Mouse (Mus musculus): Measurements from ENCODE around the gene Mpeg1.

Gene Mpeg1

DNA sequence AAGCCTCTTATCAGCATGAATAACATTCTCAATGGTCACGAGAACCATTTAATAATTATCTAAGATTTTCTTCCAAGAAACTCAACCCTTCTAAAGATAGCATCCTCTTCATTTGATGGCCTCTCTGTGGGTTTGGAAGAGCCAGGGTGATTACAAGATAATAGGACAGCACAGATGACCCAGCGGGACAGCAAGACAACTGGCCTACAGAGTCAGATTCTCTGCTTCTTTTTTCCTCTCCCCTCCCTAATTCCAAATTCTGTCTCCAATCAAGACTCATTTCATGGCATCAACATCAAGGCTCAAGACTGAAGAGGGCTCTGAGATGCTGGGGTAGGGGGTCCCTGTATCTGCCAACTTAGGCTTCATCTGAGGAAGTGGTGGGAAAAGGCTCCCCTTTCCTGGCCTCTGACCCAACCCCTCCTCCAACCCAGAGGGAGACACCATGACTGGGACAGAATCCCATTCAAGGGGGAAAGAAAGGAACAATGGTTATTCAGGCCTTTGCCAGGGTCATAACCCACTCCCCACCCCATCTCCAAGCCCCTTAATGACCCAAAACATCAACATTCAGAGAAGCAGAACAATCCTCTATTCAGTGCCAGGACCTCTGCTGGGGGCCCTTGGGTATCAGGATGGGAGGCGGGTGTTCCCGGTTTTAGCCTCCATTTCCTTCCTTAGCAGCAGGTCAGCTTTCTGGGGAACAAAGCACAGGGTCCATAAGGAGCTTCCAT is 33.0 kb downstream of the Mpeg1 start:
- DNase-seq (ENCODE audit: low spot score), result no peak

GRCm38 (mm10) chr19:12494187-12494458 is 33.5 kb downstream of the Mpeg1 start:
- DNase-seq (ENCODE audit: low spot score), result no peak

- DNase-seq (ENCODE audit: low spot score), result no peak
Measured at GRCm38 (mm10) chr19:12494972-12495535, 34.5 kb downstream of the Mpeg1 start.

- no peak for DNase-seq (ENCODE audit: low spot score)
Measured at GRCm38 (mm10) chr19:12496241-12496640, 35.7 kb downstream of the Mpeg1 start.

- no peak for DNase-seq (ENCODE audit: low spot score)
Measured at GRCm38 (mm10) chr19:12497909-12498308, 37.3 kb downstream of the Mpeg1 start.

DNA sequence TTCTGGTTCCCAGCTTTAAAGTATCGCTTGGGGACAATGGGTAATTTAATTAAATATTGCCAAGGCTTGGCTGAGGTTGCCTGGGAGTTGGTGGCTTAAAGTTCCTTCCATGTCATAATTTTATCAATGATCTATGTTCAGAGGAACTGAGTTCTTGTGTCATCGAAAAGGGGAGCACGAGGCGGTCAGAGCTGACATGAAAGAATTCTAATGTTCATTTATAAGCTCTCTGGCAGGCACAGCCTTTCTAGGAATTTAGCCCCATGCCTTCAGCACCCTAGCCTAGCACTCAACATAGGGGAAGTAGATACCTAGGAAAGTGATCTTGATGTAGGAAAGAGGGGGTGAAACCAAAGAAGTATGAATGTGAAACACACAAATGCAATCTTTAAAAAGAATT is 37.7 kb downstream of the Mpeg1 start:
- DNase-seq (ENCODE audit: low spot score), result no peak

- DNase-seq (ENCODE audit: low spot score), result no peak
Measured at GRCm38 (mm10) chr19:12498941-12499340, 38.4 kb downstream of the Mpeg1 start.

DNA sequence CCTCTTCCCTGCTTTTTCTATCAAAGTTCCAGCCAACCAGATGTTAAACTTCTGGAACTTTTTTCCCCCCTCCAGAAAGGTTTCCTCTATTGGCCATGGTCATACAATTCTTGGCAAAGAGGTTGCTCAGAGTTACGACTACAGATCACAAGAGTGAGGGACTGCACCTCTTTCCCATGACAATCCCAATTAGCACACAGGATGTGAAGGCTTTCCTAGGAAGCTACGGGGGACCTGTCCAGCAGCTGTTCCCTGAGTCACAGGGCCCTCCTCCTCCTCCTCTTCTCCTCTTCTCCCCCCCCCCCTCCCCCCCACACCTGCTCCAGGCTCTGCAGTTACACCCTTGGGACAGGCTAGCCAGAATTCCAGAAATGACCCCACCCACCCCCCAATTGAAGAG is 38.9 kb downstream of the Mpeg1 start:
- DNase-seq (ENCODE audit: low spot score), result no peak

GRCm38 (mm10) chr19:12500124-12500523 is 39.5 kb downstream of the Mpeg1 start:
- DNase-seq (ENCODE audit: low spot score), result peak; percentile 76

- peak; percentile 56 for DNase-seq (ENCODE audit: low spot score)
Measured at GRCm38 (mm10) chr19:12500881-12501311, 40.3 kb downstream of the Mpeg1 start.

DNA sequence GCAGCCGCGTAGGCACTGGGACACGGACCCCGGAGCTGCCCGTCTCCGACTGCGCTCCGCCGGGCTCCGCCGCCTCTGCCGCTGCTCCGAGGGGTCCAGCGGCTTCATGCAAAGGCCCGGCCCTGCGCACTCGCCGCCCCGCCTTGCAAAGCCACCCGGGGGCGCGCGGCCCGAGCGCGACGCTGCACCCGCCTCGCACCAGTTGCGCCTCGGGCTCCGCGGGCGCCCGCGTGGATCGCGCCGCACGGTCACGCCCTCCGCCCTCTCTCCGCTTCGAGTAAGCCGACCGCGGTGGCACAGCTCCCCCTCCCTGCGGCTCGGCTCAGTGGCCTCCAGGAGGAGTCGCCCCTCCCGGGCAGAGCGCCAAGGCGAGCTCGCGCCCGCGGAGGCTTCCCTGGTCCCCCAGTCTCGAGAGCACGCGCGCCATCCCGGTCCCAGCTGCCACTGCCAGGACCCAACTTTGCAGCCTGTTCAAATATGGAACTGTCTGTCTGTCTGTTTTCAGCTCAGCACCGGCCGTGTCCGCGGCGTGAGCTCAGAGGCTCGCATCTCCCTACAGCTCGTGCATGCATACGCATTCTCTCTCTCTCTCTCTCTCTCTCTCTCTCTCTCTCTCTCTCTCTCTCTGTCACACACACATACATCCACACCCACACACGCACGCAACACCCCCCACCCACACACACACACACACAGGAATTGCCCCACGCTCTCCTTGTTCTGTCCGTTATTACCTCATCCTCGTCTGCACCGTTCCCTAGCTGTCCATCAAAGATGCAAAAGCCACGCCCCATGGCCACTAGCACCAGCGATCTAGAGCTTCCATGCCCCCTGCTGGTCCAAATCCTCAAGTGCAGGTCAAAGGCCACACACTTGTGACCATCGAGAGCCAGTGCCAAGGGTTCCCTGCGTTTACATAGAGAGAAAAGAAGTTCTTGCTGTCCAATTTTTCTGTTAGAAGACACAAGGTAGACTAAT is 41.1 kb downstream of the Mpeg1 start, which contains the start of gene Dtx4:
Gene Dtx4, minus strand, starts transcription at position 85 of the 978 bp plus-strand sequence.
- DNase-seq (ENCODE audit: low spot score), result peak; percentile 97

DNA sequence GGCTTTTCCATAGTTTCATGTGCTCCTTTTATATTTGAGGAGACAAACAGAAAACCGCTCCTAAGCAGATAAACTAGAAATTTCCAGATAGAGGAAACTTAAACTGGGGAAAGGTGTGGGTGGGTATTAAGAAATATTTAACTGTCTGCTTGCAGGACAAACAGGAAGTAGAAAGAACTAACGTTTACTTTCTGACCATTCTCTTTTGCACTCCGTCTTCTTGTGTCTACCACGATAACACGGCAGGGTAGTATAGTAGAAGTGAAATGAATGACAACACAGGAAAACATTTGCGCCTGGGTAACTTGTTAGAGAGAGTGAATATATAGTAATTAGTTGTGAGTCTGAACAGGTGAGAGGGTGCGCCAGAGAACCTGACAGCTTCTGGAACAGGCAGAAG is 42.2 kb downstream of the Mpeg1 start:
- DNase-seq (ENCODE audit: low spot score), result no peak

- DNase-seq (ENCODE audit: low spot score), result no peak
Measured at GRCm38 (mm10) chr19:12514621-12515020, 54.0 kb downstream of the Mpeg1 start.

Data from layer of hippocampus, adult 11-12 months (tissue).